Mouse (Mus musculus): ENCODE results near the gene Eif4h. TPM values are rescaled to one million over a fixed set of nuclear protein-coding genes. Genes with fewer than 3 reads are reported as not detected.

The Eif4h gene
- total RNA-seq (2014; fragmentation: Nextera tagmentation) (253 and 273 TPM in 2 replicates), total RNA-seq (2017) (220 and 233 TPM in 2 replicates)

- ATAC-seq (replicated peaks; ENCODE audit: low FRiP score, low TSS enrichment, poor library complexity, severe bottlenecking), result peak; percentile 90
These were observed at the start of gene Eif4h for GRCm38 (mm10) chr5:134639269-134639682. TSS of gene Eif4h (minus strand) at chr5:134639490.

- ATAC-seq (replicated peaks; ENCODE audit: low FRiP score, low TSS enrichment, poor library complexity, severe bottlenecking), result peak; percentile 93
These were observed 49.5 kb upstream of the Eif4h start for GRCm38 (mm10) chr5:134688718-134689284.

GRCm38 (mm10) chr5:134688086-134688717 is 48.9 kb upstream of the Eif4h start, which contains the start of gene Limk1:
TSS of gene Limk1 (minus strand) at chr5:134688598.
- no peak for ATAC-seq (replicated peaks; ENCODE audit: low FRiP score, low TSS enrichment, poor library complexity, severe bottlenecking)

- no peak for ATAC-seq (replicated peaks; ENCODE audit: low FRiP score, low TSS enrichment, poor library complexity, severe bottlenecking)
These were observed 47.9 kb upstream of the Eif4h start for GRCm38 (mm10) chr5:134687187-134687586.

- no peak for ATAC-seq (replicated peaks; ENCODE audit: low FRiP score, low TSS enrichment, poor library complexity, severe bottlenecking)
These were observed 47.3 kb upstream of the Eif4h start for GRCm38 (mm10) chr5:134686541-134686940.

- ATAC-seq (replicated peaks; ENCODE audit: low FRiP score, low TSS enrichment, poor library complexity, severe bottlenecking), result no peak
These were observed 45.1 kb upstream of the Eif4h start for GRCm38 (mm10) chr5:134684398-134684797.

- ATAC-seq (replicated peaks; ENCODE audit: low FRiP score, low TSS enrichment, poor library complexity, severe bottlenecking), result no peak
These were observed 44.5 kb upstream of the Eif4h start for GRCm38 (mm10) chr5:134683813-134684212.

- ATAC-seq (replicated peaks; ENCODE audit: low FRiP score, low TSS enrichment, poor library complexity, severe bottlenecking), result no peak
These were observed 40.9 kb upstream of the Eif4h start for GRCm38 (mm10) chr5:134680238-134680637.

- peak; percentile 58 for ATAC-seq (replicated peaks; ENCODE audit: low FRiP score, low TSS enrichment, poor library complexity, severe bottlenecking)
These were observed 39.7 kb upstream of the Eif4h start for GRCm38 (mm10) chr5:134678827-134679546.

- 0 out of 2 replicates have a peak, but pooled peaks have one; percentile 9 for ATAC-seq (replicated peaks; ENCODE audit: low FRiP score, low TSS enrichment, poor library complexity, severe bottlenecking)
These were observed 38.7 kb upstream of the Eif4h start for GRCm38 (mm10) chr5:134678031-134678430.

- no peak for ATAC-seq (replicated peaks; ENCODE audit: low FRiP score, low TSS enrichment, poor library complexity, severe bottlenecking)
These were observed 38.2 kb upstream of the Eif4h start for GRCm38 (mm10) chr5:134677491-134677890.

- ATAC-seq (replicated peaks; ENCODE audit: low FRiP score, low TSS enrichment, poor library complexity, severe bottlenecking), result peak; percentile 88
These were observed 36.9 kb upstream of the Eif4h start for GRCm38 (mm10) chr5:134675956-134676759.

- ATAC-seq (replicated peaks; ENCODE audit: low FRiP score, low TSS enrichment, poor library complexity, severe bottlenecking), result no peak
These were observed 35.7 kb upstream of the Eif4h start for GRCm38 (mm10) chr5:134674977-134675376.

- no peak for ATAC-seq (replicated peaks; ENCODE audit: low FRiP score, low TSS enrichment, poor library complexity, severe bottlenecking)
These were observed 33.3 kb upstream of the Eif4h start for GRCm38 (mm10) chr5:134672611-134673010.

- no peak for ATAC-seq (replicated peaks; ENCODE audit: low FRiP score, low TSS enrichment, poor library complexity, severe bottlenecking)
These were observed 32.9 kb upstream of the Eif4h start for GRCm38 (mm10) chr5:134672198-134672516.

GRCm38 (mm10) chr5:134671335-134672197 is 32.3 kb upstream of the Eif4h start:
- no peak for ATAC-seq (replicated peaks; ENCODE audit: low FRiP score, low TSS enrichment, poor library complexity, severe bottlenecking)

- no peak for ATAC-seq (replicated peaks; ENCODE audit: low FRiP score, low TSS enrichment, poor library complexity, severe bottlenecking)
These were observed 29.9 kb upstream of the Eif4h start for GRCm38 (mm10) chr5:134669001-134669708.

- ATAC-seq (replicated peaks; ENCODE audit: low FRiP score, low TSS enrichment, poor library complexity, severe bottlenecking), result 0 out of 2 replicates have a peak, but pooled peaks have one; percentile 38
These were observed 29.2 kb upstream of the Eif4h start for GRCm38 (mm10) chr5:134668495-134668894.
